Mouse (Mus musculus): ENCODE data around the gene Col6a6.

The Col6a6 gene

DNA sequence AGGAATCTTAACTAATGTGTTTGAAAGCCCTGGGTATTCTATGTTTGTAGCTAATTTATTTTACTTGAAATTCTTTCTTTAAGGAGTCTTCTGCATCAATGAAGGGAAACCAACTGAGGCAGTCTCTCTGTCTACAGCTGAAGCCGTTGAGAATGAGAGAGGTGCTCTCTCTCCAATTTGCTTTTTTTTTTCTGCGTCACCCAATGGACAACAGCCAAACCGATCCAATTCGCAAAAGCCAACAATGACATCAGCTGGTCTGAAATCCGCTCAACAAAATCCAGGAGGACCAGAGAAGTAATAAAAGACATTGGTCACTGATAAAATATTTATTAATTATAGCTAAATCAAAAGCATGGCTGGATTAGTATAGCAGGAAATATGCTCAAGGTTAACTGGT, 26.5 kb downstream of the Col6a6 start:
- in situ Hi-C loops (cut with MboI, MseI), result no loop called here

DNA sequence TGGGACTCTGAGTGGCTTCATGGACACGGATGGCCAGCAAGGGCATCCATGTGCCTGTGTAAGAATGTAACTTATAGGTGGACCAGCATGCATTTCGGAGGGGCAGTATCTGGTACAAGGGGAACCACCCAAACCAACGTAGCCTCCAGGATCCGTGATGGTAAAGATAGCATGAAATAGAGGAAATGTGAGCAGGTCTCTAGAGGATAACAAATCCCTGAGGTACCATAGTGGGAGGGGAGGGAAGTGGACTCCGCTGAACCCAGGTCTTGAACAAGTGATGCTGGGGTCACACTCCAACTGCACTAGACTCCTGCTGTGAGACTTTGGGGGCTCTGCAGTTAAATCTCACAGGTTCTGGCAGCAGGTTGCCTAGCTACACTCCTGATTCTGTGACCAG, 27.7 kb downstream of the Col6a6 start:
- in situ Hi-C loops (cut with MboI, MseI), result no loop called here

DNA sequence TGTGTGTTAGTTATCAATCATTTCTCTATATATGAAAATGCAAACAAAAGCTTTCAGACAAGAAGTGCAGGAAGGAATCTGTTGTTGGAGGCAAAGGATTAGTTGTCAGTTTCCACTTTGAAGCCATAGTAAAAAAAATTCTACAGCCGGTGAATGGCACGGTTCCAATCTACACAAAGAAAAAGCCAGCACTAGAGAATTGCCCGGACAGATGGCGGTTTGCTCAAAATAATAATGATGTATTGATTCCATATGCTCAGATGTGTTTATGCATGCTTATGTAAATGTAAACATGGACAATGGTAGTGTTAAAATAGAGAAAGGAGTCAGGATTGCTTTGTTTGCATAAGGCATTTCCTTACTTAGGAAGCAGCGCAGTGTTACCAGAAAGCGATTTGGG, 31.8 kb downstream of the Col6a6 start:
- in situ Hi-C loops (cut with MboI, MseI), result no loop called here

GRCm38 (mm10) chr9:105794965-105795364, 33.0 kb downstream of the Col6a6 start:
- in situ Hi-C loops (cut with MboI, MseI), result no loop called here

- in situ Hi-C loops (cut with MboI, MseI), result no loop called here
Observed at GRCm38 (mm10) chr9:105791810-105792209, 36.1 kb downstream of the Col6a6 start.

GRCm38 (mm10) chr9:105788203-105788602, 39.8 kb downstream of the Col6a6 start:
- in situ Hi-C loops (cut with MboI, MseI), result no loop called here

GRCm38 (mm10) chr9:105787800-105788199, 40.2 kb downstream of the Col6a6 start:
- in situ Hi-C loops (cut with MboI, MseI), result no loop called here

GRCm38 (mm10) chr9:105784026-105784425, 43.9 kb downstream of the Col6a6 start:
- in situ Hi-C loops (cut with MboI, MseI), result no loop called here

- in situ Hi-C loops (cut with MboI, MseI), result no loop called here
Observed at GRCm38 (mm10) chr9:105780696-105781095, 47.3 kb downstream of the Col6a6 start.

GRCm38 (mm10) chr9:105778741-105779140, 49.2 kb downstream of the Col6a6 start:
- in situ Hi-C loops (cut with MboI, MseI), result no loop called here

DNA sequence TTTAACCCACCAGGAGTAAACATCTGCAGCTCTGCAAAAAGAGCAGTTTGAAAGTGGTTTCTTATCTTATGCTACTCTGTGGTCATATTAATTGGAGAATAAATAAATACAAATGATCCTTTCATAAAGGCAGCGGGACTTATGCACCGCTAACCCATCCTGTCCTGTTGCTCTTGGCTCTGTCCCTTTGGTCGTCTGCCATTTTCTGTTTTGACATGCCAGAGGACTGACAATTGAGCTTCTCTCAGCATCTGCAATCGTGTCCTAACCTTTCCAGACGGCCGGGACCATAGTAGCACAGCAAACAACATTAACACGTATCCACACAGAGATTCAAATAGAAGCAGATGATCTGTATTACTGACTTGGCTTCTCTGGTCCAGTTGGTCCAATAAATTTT, 53.1 kb downstream of the Col6a6 start:
- in situ Hi-C loops (cut with MboI, MseI), result no loop called here

- in situ Hi-C loops (cut with MboI, MseI), result no loop called here
Observed at GRCm38 (mm10) chr9:105774321-105774720, 53.6 kb downstream of the Col6a6 start.

GRCm38 (mm10) chr9:105771380-105771779, 56.6 kb downstream of the Col6a6 start:
- in situ Hi-C loops (cut with MboI, MseI), result no loop called here

GRCm38 (mm10) chr9:105770690-105771089, 57.3 kb downstream of the Col6a6 start:
- in situ Hi-C loops (cut with MboI, MseI), result no loop called here

DNA sequence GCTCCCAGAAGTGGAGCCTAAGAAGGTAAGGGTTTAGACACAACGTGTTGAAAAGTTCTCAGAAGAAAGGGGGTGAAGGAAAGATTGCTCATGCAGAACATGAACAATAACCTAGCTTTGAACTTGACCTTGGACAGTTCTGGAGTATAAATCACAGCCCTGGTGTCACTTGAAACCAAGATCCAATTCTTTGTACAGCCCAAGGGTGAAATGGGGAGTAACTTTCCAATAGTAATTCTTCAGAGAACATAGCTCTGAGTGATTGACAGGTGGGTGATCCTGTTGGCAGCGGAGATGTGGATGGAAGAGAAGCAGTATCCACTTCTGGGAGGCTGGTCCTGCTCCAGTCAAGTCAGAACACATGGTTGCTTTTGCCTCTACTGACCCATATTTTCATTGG, 62.1 kb downstream of the Col6a6 start:
- in situ Hi-C loops (cut with MboI, MseI), result no loop called here

DNA sequence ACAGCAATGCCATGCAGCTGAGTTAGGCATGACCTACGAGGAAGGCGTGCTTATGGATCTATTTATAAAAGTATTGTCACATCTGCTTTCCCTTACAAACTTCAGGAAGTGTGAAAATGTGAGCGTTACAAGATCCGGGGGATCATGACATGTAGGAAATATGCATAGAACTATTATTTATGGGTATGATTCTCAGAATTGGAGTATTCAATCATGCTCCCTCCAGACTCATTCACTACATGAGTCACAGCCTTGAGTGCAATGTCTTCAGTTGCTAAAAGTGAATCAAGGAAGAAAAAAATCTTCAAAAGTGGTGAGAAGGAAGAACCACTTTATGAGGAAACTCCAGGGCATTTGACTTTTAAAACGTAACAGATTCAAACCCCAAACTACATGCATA, 63.3 kb downstream of the Col6a6 start:
- in situ Hi-C loops (cut with MboI, MseI), result no loop called here

GRCm38 (mm10) chr9:105764127-105764526, 63.8 kb downstream of the Col6a6 start:
- in situ Hi-C loops (cut with MboI, MseI), result no loop called here

DNA sequence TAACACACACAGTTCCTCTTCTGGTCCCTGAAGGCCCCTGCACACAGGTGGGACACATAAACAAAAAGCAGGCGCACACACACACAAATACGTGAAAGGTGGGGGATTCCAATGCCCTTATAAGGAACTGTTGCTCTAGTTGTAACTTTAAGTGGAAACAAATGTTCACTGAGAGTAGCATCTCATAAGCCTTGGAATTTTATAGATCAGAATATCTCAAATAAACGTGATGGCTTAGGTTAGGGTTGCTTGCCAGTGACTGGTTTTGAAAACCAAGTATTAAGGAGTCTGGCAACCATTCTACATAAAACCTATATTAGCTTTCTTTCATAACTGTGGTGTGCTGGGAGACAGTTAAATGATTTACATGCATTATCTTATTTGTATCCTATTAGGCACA, 64.3 kb downstream of the Col6a6 start:
- in situ Hi-C loops (cut with MboI, MseI), result no loop called here

GRCm38 (mm10) chr9:105762274-105762673, 65.7 kb downstream of the Col6a6 start:
- in situ Hi-C loops (cut with MboI, MseI), result no loop called here

DNA sequence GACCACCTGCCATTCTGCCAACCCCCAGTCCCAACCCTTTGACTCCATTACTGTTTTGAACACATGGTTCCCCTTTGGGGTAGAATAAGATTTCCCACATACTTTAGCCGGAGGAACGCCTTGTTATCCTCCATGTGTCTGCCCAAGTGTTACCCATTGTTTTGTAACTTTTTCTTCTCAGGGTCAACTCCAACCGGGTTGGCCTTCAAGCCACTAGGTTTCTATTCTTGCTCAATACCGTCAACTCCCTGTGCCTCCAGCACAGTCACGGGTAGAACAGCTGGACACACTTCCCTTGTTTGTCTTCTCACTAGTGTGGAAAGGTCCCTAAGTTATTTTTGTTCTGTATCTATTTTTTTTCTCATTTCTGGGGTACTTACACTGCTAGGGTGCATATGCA, 69.1 kb downstream of the Col6a6 start:
- in situ Hi-C loops (cut with MboI, MseI), result no loop called here

DNA sequence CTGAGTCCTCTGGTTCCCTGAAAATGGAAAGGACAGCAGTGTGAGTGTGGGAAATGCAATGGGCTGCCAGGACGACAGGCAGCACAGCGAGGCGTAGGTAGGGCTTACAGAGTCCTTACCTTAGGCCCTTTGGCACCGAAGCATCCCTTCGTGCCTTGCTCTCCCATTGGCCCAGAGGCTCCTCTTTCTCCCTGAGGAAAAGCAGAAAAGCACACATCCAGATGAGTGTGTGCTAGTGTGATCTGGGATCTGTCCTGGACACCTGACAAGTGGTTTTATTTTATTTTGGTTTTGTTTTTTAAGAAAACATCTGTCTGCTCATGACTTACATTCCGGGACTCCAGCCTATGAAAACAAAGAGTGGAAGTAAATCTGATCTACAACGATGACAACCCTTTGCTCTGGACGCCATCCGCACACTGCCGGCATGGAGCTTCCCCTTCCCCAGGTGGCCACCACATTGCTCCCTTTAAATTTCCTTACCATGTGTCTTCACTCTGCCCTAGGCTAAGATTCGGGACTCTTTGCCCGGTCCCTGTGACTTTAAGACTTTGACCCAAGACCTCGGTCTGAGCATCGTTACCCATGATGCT, 69.7 kb downstream of the Col6a6 start:
- in situ Hi-C loops (cut with MboI, MseI), result no loop called here

DNA sequence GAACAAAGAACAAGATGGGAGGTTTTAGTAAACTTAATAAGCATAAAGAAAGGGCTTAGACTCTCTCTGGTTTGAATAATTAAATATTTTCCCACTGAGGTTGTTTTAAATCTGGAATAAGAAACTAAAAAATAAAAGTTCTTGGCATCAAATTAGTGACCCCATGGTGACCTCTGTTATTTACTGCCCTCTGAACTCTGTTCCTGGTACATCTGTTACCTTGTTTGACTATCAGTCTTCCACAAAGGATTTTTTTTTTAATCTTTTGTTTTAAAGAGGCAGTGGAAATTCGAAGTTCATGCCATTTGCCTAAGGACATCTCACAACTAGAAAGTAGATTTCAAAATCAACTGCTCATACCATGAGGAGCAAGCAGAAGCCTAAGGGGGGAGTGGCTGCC, 73.7 kb downstream of the Col6a6 start:
- in situ Hi-C loops (cut with MboI, MseI), result no loop called here

- in situ Hi-C loops (cut with MboI, MseI), result no loop called here
Observed at GRCm38 (mm10) chr9:105745861-105746260, 82.1 kb downstream of the Col6a6 start.

DNA sequence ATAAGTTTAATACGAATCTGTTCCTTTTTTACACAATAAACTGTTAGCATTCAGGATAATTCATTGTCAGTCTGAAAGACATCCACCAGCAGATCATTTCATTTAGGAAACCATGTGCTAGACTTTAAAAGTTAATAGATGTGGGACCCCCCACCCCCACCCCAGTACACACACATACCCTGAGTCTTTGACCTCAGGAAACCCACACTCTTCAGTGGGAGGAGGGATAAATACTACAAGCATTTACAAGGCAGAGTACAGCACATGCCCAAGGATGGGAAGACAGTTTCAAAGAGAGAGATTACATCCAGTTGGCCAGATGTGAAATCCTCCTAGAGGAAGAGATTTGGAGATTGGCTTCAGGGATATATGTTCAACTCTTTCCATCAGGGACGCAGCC, 87.5 kb downstream of the Col6a6 start:
- in situ Hi-C loops (cut with MboI, MseI), result no loop called here

Data from T-helper 2 cell (primary cell).